Mouse (Mus musculus): ENCODE measurements at regions not wholly inside any gene's neighbourhood (a gene's known extent, or its start where the extent isn't known, plus 50 kb on each side); places are given as distances from the start of the nearest gene placed in this dataset.
A peak's percentile ranks its signal among the peaks of the same experiment; 100 is the strongest.

GRCm38 (mm10) chr17:88160677-88161001 lies 95.5 kb upstream of the Fbxo11 start:
- Histone ChIP-seq H3K4me2 (ENCODE audit: low read depth) (no peak overlapping the region), H3K27me3 (ENCODE audit: control insufficient read depth, insufficient read depth, insufficient read length) (no peaks in the 10 kb centered on the region), H3K36me3 (ENCODE audit: control insufficient read depth, insufficient read depth) (no peaks in the 10 kb centered on the region), H3K4me3 (no peak overlapping the region), H3K79me2 (ENCODE audit: control insufficient read depth, insufficient read depth) (no peaks in the 10 kb centered on the region), H3ac (ENCODE audit: control insufficient read depth, insufficient read length) (no peak overlapping the region)
- no peak for TF ChIP-seq MYOD1 (IDR thresholded peaks at IDR 0.05; ENCODE audit: control insufficient read depth in 1 of 3, insufficient read length in 2 of 3, low read depth in 2 of 3)

- H3K79me2 ChIP-seq (ENCODE audit: control insufficient read depth, insufficient read depth) = no peaks in the 10 kb centered on the region
- H3ac ChIP-seq (ENCODE audit: control insufficient read depth, insufficient read length) = no peak overlapping the region
Measured at GRCm38 (mm10) chr17:88161766-88162165, 96.7 kb upstream of the Fbxo11 start.

GRCm38 (mm10) chr17:88164805-88165204 lies 99.7 kb upstream of the Fbxo11 start:
- no peaks in the 10 kb centered on the region for H3K36me3 ChIP-seq (ENCODE audit: control insufficient read depth, insufficient read depth)
- no peak overlapping the region for H3K4me3 ChIP-seq
- no peaks in the 10 kb centered on the region for H3K79me2 ChIP-seq (ENCODE audit: control insufficient read depth, insufficient read depth)
- no peak overlapping the region for H3K4me2 ChIP-seq (ENCODE audit: low read depth)
- TF ChIP-seq POLR2A (IDR thresholded peaks at IDR 0.05; ENCODE audit: insufficient read length, low read depth) = no peak
- no peak for TF ChIP-seq TCF3 (IDR thresholded peaks at IDR 0.05; ENCODE audit: insufficient read length, low read depth)
- no peak for TF ChIP-seq CEBPB (IDR thresholded peaks at IDR 0.05; ENCODE audit: insufficient read depth, poor library complexity, severe bottlenecking)
- no peak for TF ChIP-seq MAX (IDR thresholded peaks at IDR 0.05; ENCODE audit: low read depth)
- H3K27me3 ChIP-seq (ENCODE audit: control insufficient read depth, insufficient read depth, insufficient read length) = no peaks in the 10 kb centered on the region
- H3ac ChIP-seq (ENCODE audit: control insufficient read depth, insufficient read length) = no peak overlapping the region

More at GRCm38 (mm10) chr17:88161766-88162165, 96.7 kb upstream of the Fbxo11 start:
- TF ChIP-seq CEBPB (IDR thresholded peaks at IDR 0.05; ENCODE audit: insufficient read depth, poor library complexity, severe bottlenecking) (no peak), MYOD1 (IDR thresholded peaks at IDR 0.05; ENCODE audit: control insufficient read depth in 1 of 3, insufficient read length in 2 of 3, low read depth in 2 of 3) (no peak), REST (IDR thresholded peaks at IDR 0.05; ENCODE audit: insufficient read depth, insufficient read length) (no peak), SRF (IDR thresholded peaks at IDR 0.05; ENCODE audit: control insufficient read depth, insufficient read length, low read depth) (no peak), POLR2A (IDR thresholded peaks at IDR 0.05; ENCODE audit: insufficient read length, low read depth) (no peak), MYOG (IDR thresholded peaks at IDR 0.05; ENCODE audit: control insufficient read depth in 1 of 3, insufficient read depth in 1 of 3, insufficient read length in 2 of 3, low read depth in 2 of 3) (no peak)
- no peak overlapping the region for H3K4me3 ChIP-seq
- H3K36me3 ChIP-seq (ENCODE audit: control insufficient read depth, insufficient read depth) = no peaks in the 10 kb centered on the region
- no peaks in the 10 kb centered on the region for H3K27me3 ChIP-seq (ENCODE audit: control insufficient read depth, insufficient read depth, insufficient read length)
- H3K4me2 ChIP-seq (ENCODE audit: low read depth) = no peak overlapping the region

- no peaks in the 10 kb centered on the region for H3K27me3 ChIP-seq (ENCODE audit: control insufficient read depth, insufficient read depth, insufficient read length)
- H3K79me2 ChIP-seq (ENCODE audit: control insufficient read depth, insufficient read depth) = no peaks in the 10 kb centered on the region
- no peak overlapping the region for H3ac ChIP-seq (ENCODE audit: control insufficient read depth, insufficient read length)
- TF ChIP-seq CEBPB (IDR thresholded peaks at IDR 0.05; ENCODE audit: insufficient read depth, poor library complexity, severe bottlenecking) (no peak), E2F4 (IDR thresholded peaks at IDR 0.05; ENCODE audit: insufficient read depth) (no peak), TCF3 (IDR thresholded peaks at IDR 0.05; ENCODE audit: insufficient read length, low read depth) (no peak)
- no peak overlapping the region for H3K4me3 ChIP-seq
- H3K36me3 ChIP-seq (ENCODE audit: control insufficient read depth, insufficient read depth) = no peaks in the 10 kb centered on the region
- no peak overlapping the region for H3K4me2 ChIP-seq (ENCODE audit: low read depth)
Measured at GRCm38 (mm10) chr17:88165811-88166210, 100.7 kb upstream of the Fbxo11 start.

GRCm38 (mm10) chr17:88168262-88169096 lies 103.4 kb upstream of the Fbxo11 start:
- peak in 1 of 3 experiments; percentile 52 for TF ChIP-seq MYOD1 (IDR thresholded peaks at IDR 0.05; ENCODE audit: control insufficient read depth in 1 of 3, insufficient read length in 2 of 3, low read depth in 2 of 3)
- peak in 2 of 3 experiments; percentile 18 to 33 for TF ChIP-seq MYOG (IDR thresholded peaks at IDR 0.05; ENCODE audit: control insufficient read depth in 1 of 3, insufficient read depth in 1 of 3, insufficient read length in 2 of 3, low read depth in 2 of 3)
- TF ChIP-seq TCF12 (IDR thresholded peaks at IDR 0.05; ENCODE audit: insufficient read depth, poor library complexity, severe bottlenecking) = no peak
- TF ChIP-seq TCF3 (IDR thresholded peaks at IDR 0.05; ENCODE audit: insufficient read length, low read depth) = no peak
- no peak for TF ChIP-seq SRF (IDR thresholded peaks at IDR 0.05; ENCODE audit: control insufficient read depth, insufficient read length, low read depth)
- no peak for TF ChIP-seq E2F4 (IDR thresholded peaks at IDR 0.05; ENCODE audit: insufficient read depth)
- no peak for TF ChIP-seq USF1 (IDR thresholded peaks at IDR 0.05; ENCODE audit: low read depth)
- TF ChIP-seq REST (IDR thresholded peaks at IDR 0.05; ENCODE audit: insufficient read depth, insufficient read length) = no peak
- no peak for TF ChIP-seq POLR2A (IDR thresholded peaks at IDR 0.05; ENCODE audit: insufficient read length, low read depth)
- TF ChIP-seq CEBPB (IDR thresholded peaks at IDR 0.05; ENCODE audit: insufficient read depth, poor library complexity, severe bottlenecking) = no peak
- Histone ChIP-seq H3K27me3 (ENCODE audit: control insufficient read depth, insufficient read depth, insufficient read length) (no peaks in the 10 kb centered on the region), H3K79me2 (ENCODE audit: control insufficient read depth, insufficient read depth) (no peaks in the 10 kb centered on the region), H3K4me3 (no peak overlapping the region), H3ac (ENCODE audit: control insufficient read depth, insufficient read length) (no peak overlapping the region), H3K36me3 (ENCODE audit: control insufficient read depth, insufficient read depth) (no peaks in the 10 kb centered on the region), H3K4me2 (ENCODE audit: low read depth) (no peak overlapping the region)

- H3ac ChIP-seq (ENCODE audit: control insufficient read depth, insufficient read length) = no peak overlapping the region
- H3K4me2 ChIP-seq (ENCODE audit: low read depth) = no peak overlapping the region
- H3K4me3 ChIP-seq = no peak overlapping the region
- TF ChIP-seq E2F4 (IDR thresholded peaks at IDR 0.05; ENCODE audit: insufficient read depth) = no peak
- no peak for TF ChIP-seq POLR2AphosphoS2 (IDR thresholded peaks at IDR 0.05; ENCODE audit: insufficient read length, low read depth)
- TF ChIP-seq POLR2A (IDR thresholded peaks at IDR 0.05; ENCODE audit: insufficient read length, low read depth) = no peak
- TF ChIP-seq TCF12 (IDR thresholded peaks at IDR 0.05; ENCODE audit: insufficient read depth, poor library complexity, severe bottlenecking) = no peak
- TF ChIP-seq MYOD1 (IDR thresholded peaks at IDR 0.05; ENCODE audit: control insufficient read depth in 1 of 3, insufficient read length in 2 of 3, low read depth in 2 of 3) = no peak
- TF ChIP-seq USF1 (IDR thresholded peaks at IDR 0.05; ENCODE audit: low read depth) = no peak
- TF ChIP-seq MAX (IDR thresholded peaks at IDR 0.05; ENCODE audit: low read depth) = no peak
- no peak for TF ChIP-seq TCF3 (IDR thresholded peaks at IDR 0.05; ENCODE audit: insufficient read length, low read depth)
- no peak for TF ChIP-seq MYOG (IDR thresholded peaks at IDR 0.05; ENCODE audit: control insufficient read depth in 1 of 3, insufficient read depth in 1 of 3, insufficient read length in 2 of 3, low read depth in 2 of 3)
- H3K79me2 ChIP-seq (ENCODE audit: control insufficient read depth, insufficient read depth) = no peaks in the 10 kb centered on the region
- no peaks in the 10 kb centered on the region for H3K36me3 ChIP-seq (ENCODE audit: control insufficient read depth, insufficient read depth)
- no peaks in the 10 kb centered on the region for H3K27me3 ChIP-seq (ENCODE audit: control insufficient read depth, insufficient read depth, insufficient read length)
Measured at GRCm38 (mm10) chr17:88171606-88172005, 106.5 kb upstream of the Fbxo11 start.

All from myocyte (in vitro differentiated cells).